Mouse (Mus musculus): Measurements from ENCODE around the gene Slc22a6. TPM values are rescaled to one million over a fixed set of nuclear protein-coding genes. Genes with fewer than 3 reads are reported as not detected.

Slc22a6 gene
- polyA plus RNA-seq, 1 experiment from 2014 or later: 3.2 TPM

DNA sequence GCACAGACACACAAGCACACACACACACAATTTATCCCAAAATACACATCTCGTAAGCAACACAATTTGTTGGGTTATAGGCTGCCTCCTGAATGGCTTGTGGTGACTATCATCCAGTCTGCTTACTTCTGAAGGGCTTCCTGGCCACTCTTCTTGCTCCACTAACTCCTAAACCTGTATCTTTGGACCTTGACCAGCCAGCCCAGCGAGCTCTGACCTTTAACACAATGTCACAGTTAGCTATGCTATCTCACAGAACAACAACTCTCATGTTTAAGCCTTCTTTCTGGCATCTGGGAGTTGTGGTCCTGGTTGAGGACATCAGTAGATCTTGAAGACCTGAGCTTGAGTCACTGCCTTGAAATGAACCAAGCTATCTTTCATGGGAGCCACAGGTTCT, 18.6 kb upstream of the Slc22a6 start:
- ATAC-seq (ENCODE audit: low FRiP score, low TSS enrichment): no peak
- H3K4me3 ChIP-seq (ENCODE audit: low read length): no peak overlapping the region
- no peaks in the 10 kb centered on the region for H3K36me3 ChIP-seq (ENCODE audit: control insufficient read depth, insufficient read depth, low read length)
- WGBS: 80% methylated on average over 2 of the region's 2 CpGs
- H3K27ac ChIP-seq (ENCODE audit: low read depth, low read length): no peak overlapping the region
- H3K4me1 ChIP-seq (ENCODE audit: control insufficient read depth, insufficient read depth, low read length): peaks cover 10% of the 10 kb centered on the region
- no peak overlapping the region for H3K9ac ChIP-seq (ENCODE audit: low read depth, low read length)
- H3K4me2 ChIP-seq (replicated peaks; ENCODE audit: low read depth, low read length): no peak overlapping the region
- no peaks in the 10 kb centered on the region for H3K27me3 ChIP-seq (ENCODE audit: control insufficient read depth, insufficient read depth, low read length)
- no peaks in the 10 kb centered on the region for H3K9me3 ChIP-seq (ENCODE audit: control insufficient read depth, low read length)

DNA sequence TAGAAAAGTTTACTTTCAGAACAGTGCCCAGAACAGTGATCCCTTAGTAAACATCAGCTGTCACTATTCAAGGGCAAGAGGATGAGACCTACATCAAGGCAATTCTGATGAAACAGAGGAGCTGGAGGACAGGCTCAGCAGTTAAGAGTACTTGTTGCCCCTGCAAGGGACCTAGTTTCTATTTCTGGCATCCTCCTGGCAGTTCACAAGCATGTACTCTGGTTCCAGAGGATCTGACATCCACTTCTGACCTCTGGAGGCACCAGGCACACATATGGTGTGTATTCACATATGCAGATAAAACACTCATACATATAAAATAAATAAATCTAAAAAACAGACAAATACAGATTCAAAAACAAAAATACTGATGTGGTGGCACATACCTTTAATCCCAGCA, 15.9 kb upstream of the Slc22a6 start:
- Histone ChIP-seq H3K4me1 (ENCODE audit: control insufficient read depth, insufficient read depth, low read length) (peaks cover 2% of the 10 kb centered on the region; the same call in 1 of the 2 replicates), H3K4me3 (ENCODE audit: low read length) (no peak overlapping the region), H3K9me3 (ENCODE audit: control insufficient read depth, low read length) (no peaks in the 10 kb centered on the region), H3K4me2 (replicated peaks; ENCODE audit: low read depth, low read length) (no peak overlapping the region), H3K27me3 (ENCODE audit: control insufficient read depth, insufficient read depth, low read length) (no peaks in the 10 kb centered on the region), H3K27ac (ENCODE audit: low read depth, low read length) (no peak overlapping the region), H3K36me3 (ENCODE audit: control insufficient read depth, insufficient read depth, low read length) (no peaks in the 10 kb centered on the region), H3K9ac (ENCODE audit: low read depth, low read length) (no peak overlapping the region)
- no peak for ATAC-seq (ENCODE audit: low FRiP score, low TSS enrichment)

DNA sequence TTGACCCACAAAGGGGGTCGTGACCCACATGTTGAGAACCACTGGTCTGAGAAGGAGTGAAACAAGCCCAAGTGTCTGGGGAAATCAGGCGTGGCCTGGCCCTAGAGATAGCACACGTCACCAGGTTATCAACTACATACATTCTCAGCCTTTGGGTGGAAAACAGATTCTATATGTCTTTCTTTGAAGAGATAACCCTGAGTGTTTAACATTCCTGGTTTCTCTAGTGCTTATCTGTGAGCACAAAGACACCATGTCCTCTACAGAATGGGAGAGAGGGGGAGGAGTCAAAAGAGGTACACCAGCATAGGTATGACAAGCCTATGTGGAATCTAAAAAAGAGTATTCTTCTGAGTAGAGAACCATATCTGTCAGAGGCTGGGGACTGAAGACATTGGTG, 14.9 kb upstream of the Slc22a6 start:
- ATAC-seq (ENCODE audit: low FRiP score, low TSS enrichment): no peak
- Histone ChIP-seq H3K9ac (ENCODE audit: low read depth, low read length) (no peak overlapping the region), H3K9me3 (ENCODE audit: control insufficient read depth, low read length) (no peaks in the 10 kb centered on the region), H3K27ac (ENCODE audit: low read depth, low read length) (no peak overlapping the region), H3K4me3 (ENCODE audit: low read length) (no peak overlapping the region), H3K27me3 (ENCODE audit: control insufficient read depth, insufficient read depth, low read length) (no peaks in the 10 kb centered on the region), H3K36me3 (ENCODE audit: control insufficient read depth, insufficient read depth, low read length) (no peaks in the 10 kb centered on the region), H3K4me2 (replicated peaks; ENCODE audit: low read depth, low read length) (no peak overlapping the region), H3K4me1 (ENCODE audit: control insufficient read depth, insufficient read depth, low read length) (peaks cover 2% of the 10 kb centered on the region; the same call in 1 of the 2 replicates)
- 60% methylated on average over 3 of the region's 3 CpGs for WGBS

DNA sequence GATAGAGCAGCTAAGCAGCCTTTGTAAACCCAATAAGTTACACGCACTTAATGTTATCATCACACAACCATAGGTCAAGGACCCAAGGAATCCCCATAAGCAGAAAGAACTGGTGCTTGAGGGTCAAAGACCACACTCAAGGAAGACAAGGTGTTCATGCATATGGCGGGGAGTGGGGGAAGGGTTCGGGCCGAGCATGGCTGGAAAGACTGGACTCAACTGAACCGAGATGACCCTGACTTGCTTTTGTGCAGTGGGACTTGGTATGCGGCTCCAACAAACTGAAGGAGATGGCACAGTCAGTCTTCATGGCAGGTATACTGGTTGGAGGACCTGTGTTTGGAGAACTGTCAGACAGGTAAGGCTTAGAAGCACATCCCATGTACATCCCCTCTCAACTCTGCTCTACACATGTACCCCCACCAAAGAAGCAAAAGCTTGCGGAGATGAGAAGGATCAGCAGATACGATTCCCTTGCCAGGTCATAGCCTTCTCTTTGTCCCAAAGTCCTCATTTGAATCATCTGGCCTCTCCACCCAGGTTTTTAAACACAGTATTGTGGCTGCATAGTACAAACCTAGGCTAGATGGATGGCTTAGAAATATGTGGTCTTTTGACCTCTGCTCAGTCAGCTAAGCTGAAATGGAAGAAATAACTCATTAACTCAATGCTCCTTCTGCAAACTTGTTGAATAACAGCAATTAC, 13.2 kb upstream of the Slc22a6 start:
- Histone ChIP-seq H3K9me3 (ENCODE audit: control insufficient read depth, low read length) (no peaks in the 10 kb centered on the region), H3K36me3 (ENCODE audit: control insufficient read depth, insufficient read depth, low read length) (no peaks in the 10 kb centered on the region), H3K4me1 (ENCODE audit: control insufficient read depth, insufficient read depth, low read length) (peaks cover 2% of the 10 kb centered on the region; the same call in 1 of the 2 replicates), H3K27ac (ENCODE audit: low read depth, low read length) (no peak overlapping the region), H3K9ac (ENCODE audit: low read depth, low read length) (no peak overlapping the region), H3K4me2 (replicated peaks; ENCODE audit: low read depth, low read length) (no peak overlapping the region), H3K4me3 (ENCODE audit: low read length) (no peak overlapping the region), H3K27me3 (ENCODE audit: control insufficient read depth, insufficient read depth, low read length) (no peaks in the 10 kb centered on the region)
- no peak for ATAC-seq (ENCODE audit: low FRiP score, low TSS enrichment)
- 93% methylated on average over 8 of the region's 8 CpGs for WGBS

DNA sequence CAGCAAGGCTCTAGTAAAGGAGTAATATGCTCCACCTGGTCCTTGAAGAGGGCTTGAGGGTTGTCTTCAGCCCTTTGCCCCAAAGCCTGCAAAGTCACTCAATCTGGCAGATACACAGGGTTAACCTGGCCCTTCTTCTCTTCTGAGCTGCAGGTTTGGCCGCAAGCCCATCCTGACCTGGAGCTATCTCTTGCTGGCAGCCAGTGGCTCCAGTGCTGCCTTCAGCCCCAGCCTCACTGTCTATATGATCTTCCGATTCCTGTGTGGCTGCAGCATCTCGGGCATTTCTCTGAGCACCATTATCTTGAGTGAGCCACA, 12.6 kb upstream of the Slc22a6 start:
- Histone ChIP-seq H3K27me3 (ENCODE audit: control insufficient read depth, insufficient read depth, low read length) (no peaks in the 10 kb centered on the region), H3K9ac (ENCODE audit: low read depth, low read length) (no peak overlapping the region), H3K9me3 (ENCODE audit: control insufficient read depth, low read length) (no peaks in the 10 kb centered on the region), H3K4me2 (replicated peaks; ENCODE audit: low read depth, low read length) (no peak overlapping the region), H3K27ac (ENCODE audit: low read depth, low read length) (no peak overlapping the region), H3K36me3 (ENCODE audit: control insufficient read depth, insufficient read depth, low read length) (no peaks in the 10 kb centered on the region), H3K4me1 (ENCODE audit: control insufficient read depth, insufficient read depth, low read length) (peaks cover 2% of the 10 kb centered on the region; the same call in 1 of the 2 replicates), H3K4me3 (ENCODE audit: low read length) (no peak overlapping the region)
- 88% methylated on average over 3 of the region's 3 CpGs for WGBS
- no peak for ATAC-seq (ENCODE audit: low FRiP score, low TSS enrichment)

DNA sequence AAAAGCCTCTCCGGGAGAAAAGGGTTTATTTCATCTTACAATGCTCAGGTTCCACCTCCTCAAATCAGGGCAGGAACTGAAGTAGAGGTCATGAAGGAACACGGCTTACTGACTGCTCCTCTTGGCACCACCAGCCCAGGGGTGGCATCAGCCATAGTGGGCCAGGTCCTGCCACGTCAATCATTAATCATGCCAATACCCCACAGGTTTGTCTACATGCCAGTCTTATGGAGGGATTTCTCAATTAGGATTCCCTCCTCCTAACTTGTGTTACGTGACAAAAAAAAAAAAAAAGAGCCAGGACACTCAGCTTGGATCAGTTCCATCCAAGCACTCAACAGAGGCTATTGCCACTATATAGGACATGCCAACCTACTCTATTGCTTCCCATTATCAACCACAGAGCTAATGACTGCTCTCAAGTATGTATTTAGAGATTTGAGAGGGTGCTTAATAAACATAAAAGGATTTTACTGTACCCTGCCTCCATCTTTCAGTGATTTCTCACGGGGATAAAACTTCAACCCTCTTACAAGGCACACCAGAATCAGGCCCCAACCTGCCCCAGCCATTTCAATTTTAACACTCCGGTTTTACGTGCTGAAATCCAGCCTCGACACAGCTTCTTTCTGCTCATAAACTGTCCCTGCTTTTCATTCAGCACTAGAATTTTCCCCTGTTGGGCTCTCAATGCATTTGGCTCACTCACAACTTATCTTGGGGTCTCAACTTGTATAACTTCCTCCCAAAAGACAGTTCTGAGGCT, 6.3 kb upstream of the Slc22a6 start:
- Histone ChIP-seq H3K4me1 (ENCODE audit: control insufficient read depth, insufficient read depth, low read length) (no peaks in the 10 kb centered on the region), H3K4me3 (ENCODE audit: low read length) (no peak overlapping the region), H3K9ac (ENCODE audit: low read depth, low read length) (no peak overlapping the region), H3K27me3 (ENCODE audit: control insufficient read depth, insufficient read depth, low read length) (no peaks in the 10 kb centered on the region), H3K9me3 (ENCODE audit: control insufficient read depth, low read length) (no peaks in the 10 kb centered on the region), H3K27ac (ENCODE audit: low read depth, low read length) (no peak overlapping the region), H3K36me3 (ENCODE audit: control insufficient read depth, insufficient read depth, low read length) (no peaks in the 10 kb centered on the region), H3K4me2 (replicated peaks; ENCODE audit: low read depth, low read length) (no peak overlapping the region)
- 87% methylated on average over 8 of the region's 8 CpGs for WGBS
- ATAC-seq (ENCODE audit: low FRiP score, low TSS enrichment): no peak

DNA sequence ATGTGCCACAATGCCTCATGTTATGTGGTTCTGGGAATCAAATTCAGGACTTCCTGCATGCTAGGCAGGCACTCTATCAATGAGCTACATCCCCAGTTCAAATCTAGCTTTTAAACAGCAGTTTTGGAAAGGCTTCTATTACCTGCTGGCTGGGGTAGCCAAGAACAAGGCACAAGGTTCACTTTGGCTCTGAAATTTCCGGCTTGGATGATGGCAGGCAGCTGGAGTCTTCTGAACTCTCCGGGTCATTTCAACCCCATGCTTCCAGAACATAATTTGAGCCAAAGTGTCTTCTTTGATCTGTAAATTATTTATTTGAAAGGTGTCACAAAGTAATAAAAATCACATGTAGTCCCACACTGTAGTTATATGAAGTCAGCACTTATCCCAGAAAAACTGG, 4.7 kb upstream of the Slc22a6 start:
- Histone ChIP-seq H3K27ac (ENCODE audit: low read depth, low read length) (no peak overlapping the region), H3K4me3 (ENCODE audit: low read length) (no peak overlapping the region), H3K9me3 (ENCODE audit: control insufficient read depth, low read length) (no peaks in the 10 kb centered on the region), H3K36me3 (ENCODE audit: control insufficient read depth, insufficient read depth, low read length) (no peaks in the 10 kb centered on the region), H3K4me1 (ENCODE audit: control insufficient read depth, insufficient read depth, low read length) (0 out of 2 replicates have a peak, but pooled peaks cover under 1% of the 10 kb centered on the region), H3K27me3 (ENCODE audit: control insufficient read depth, insufficient read depth, low read length) (no peaks in the 10 kb centered on the region), H3K9ac (ENCODE audit: low read depth, low read length) (no peak overlapping the region), H3K4me2 (replicated peaks; ENCODE audit: low read depth, low read length) (no peak overlapping the region)
- ATAC-seq (ENCODE audit: low FRiP score, low TSS enrichment): no peak
- WGBS: 42% methylated on average over 2 of the region's 2 CpGs

DNA sequence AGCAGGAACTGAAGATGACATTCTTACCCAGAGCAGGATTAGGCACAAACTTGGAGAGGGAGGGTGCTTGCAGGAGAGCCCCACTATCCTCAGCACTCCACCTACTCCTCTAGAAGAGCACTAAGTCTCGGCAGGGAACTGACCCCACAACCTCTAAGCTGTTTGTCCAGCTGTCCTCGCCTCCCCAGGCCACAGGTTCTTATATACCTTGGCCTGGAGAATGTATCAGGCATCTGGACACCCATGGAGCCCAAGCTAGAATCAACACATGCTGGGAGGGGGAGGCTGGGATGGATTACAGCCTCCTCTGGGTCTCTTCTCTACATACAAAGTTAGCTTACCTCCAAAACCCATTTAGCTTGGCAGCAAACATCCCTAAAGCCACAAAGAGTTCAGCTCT, 3.5 kb upstream of the Slc22a6 start:
- 26% methylated on average over 2 of the region's 2 CpGs for WGBS
- H3K27me3 ChIP-seq (ENCODE audit: control insufficient read depth, insufficient read depth, low read length): no peaks in the 10 kb centered on the region
- H3K4me2 ChIP-seq (replicated peaks; ENCODE audit: low read depth, low read length): no peak overlapping the region
- no peak overlapping the region for H3K27ac ChIP-seq (ENCODE audit: low read depth, low read length)
- ATAC-seq (ENCODE audit: low FRiP score, low TSS enrichment): no peak
- H3K4me1 ChIP-seq (ENCODE audit: control insufficient read depth, insufficient read depth, low read length): 0 out of 2 replicates have a peak, but pooled peaks cover 3% of the 10 kb centered on the region
- no peak overlapping the region for H3K9ac ChIP-seq (ENCODE audit: low read depth, low read length)
- no peaks in the 10 kb centered on the region for H3K36me3 ChIP-seq (ENCODE audit: control insufficient read depth, insufficient read depth, low read length)
- no peaks in the 10 kb centered on the region for H3K9me3 ChIP-seq (ENCODE audit: control insufficient read depth, low read length)
- no peak overlapping the region for H3K4me3 ChIP-seq (ENCODE audit: low read length)

DNA sequence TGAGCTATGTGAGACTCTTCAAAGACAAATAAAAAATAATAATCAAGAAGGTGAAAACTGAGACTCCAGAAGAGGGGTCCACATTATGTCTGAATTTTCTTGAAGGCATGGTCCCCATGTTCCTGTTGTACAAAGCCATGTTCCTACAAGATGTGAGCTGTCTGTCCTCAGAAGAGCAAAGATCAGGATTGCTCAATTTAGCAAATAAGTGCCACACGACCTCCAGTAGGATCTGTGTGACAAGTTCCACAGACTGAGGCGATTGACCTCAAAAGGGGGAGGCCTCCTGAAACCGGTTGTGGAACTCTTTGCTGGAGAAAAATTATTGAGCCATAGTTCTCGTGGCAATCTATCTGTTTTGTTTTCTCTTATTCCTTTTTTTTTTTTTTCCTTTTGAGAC, 1.5 kb upstream of the Slc22a6 start:
- no peak for ATAC-seq (ENCODE audit: low FRiP score, low TSS enrichment)
- H3K9ac ChIP-seq (ENCODE audit: low read depth, low read length): no peak overlapping the region
- no peaks in the 10 kb centered on the region for H3K9me3 ChIP-seq (ENCODE audit: control insufficient read depth, low read length)
- H3K36me3 ChIP-seq (ENCODE audit: control insufficient read depth, insufficient read depth, low read length): no peaks in the 10 kb centered on the region
- no peaks in the 10 kb centered on the region for H3K27me3 ChIP-seq (ENCODE audit: control insufficient read depth, insufficient read depth, low read length)
- 0 out of 2 replicates have a peak, but pooled peaks cover 3% of the 10 kb centered on the region for H3K4me1 ChIP-seq (ENCODE audit: control insufficient read depth, insufficient read depth, low read length)
- WGBS: 75% methylated on average over 4 of the region's 4 CpGs
- H3K4me2 ChIP-seq (replicated peaks; ENCODE audit: low read depth, low read length): no peak overlapping the region
- H3K4me3 ChIP-seq (ENCODE audit: low read length): no peak overlapping the region
- no peak overlapping the region for H3K27ac ChIP-seq (ENCODE audit: low read depth, low read length)
